Mouse (Mus musculus): ENCODE measurements at regions not wholly inside any gene's neighbourhood (a gene's known extent, or its start where the extent isn't known, plus 50 kb on each side); places are given as distances from the start of the nearest gene placed in this dataset.

DNA sequence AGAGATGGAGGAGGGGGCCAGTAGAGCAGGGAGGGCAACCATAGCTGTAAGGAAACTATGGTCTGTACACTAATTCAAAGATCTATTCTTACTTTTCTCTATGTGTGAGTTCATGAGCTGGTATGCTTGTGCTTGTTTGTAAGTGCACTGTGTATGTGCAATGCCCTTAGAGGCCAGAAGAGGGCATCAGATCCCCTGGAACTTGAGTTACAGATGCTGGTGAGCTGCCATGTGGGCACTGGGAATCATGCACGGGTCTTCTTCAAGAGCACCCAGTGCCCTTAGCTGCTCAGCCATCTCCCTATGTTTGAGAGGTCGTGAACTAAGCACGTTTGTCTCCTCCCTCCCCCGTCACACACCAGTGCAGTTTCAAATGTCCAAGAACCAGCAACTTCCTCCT lies 68.9 kb downstream of the Tbx3 start:
- DNase-seq (ENCODE audit: low read depth, low spot score) = no peak
- WGBS = 67% methylated on average over 4 of the region's 4 CpGs

DNA sequence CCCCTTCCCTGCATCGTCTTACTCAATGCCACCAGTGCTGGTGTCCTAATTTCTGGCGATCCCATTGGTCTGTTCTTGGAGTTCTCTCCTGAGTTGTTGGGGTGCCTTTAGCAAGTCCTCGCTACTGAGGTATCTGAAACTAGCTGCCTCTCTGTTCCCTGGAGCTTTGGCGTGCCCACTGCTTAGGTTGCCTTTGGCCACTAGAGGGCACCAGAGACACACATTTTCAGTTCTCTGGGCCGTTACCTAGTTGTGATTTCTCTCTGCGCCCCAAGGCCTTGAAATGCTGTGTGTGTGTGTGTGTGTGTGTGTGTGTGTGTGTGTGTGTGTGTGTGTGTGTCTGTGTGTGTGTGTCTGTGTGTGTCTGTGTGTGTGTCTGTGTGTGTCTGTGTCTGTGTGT lies 70.6 kb downstream of the Tbx3 start:
- WGBS = 6% methylated on average over 6 of the region's 6 CpGs
- peak; percentile 32 for DNase-seq (ENCODE audit: low read depth, low spot score)

- 66% methylated on average over 10 of the region's 10 CpGs for WGBS
- DNase-seq (ENCODE audit: low read depth, low spot score) = no peak
Observed at GRCm38 (mm10) chr5:119743733-119744132, 73.3 kb downstream of the Tbx3 start.

GRCm38 (mm10) chr5:119747038-119747437 lies 76.6 kb downstream of the Tbx3 start:
- DNase-seq (ENCODE audit: low read depth, low spot score) = no peak
- 67% methylated on average over 10 of the region's 10 CpGs for WGBS

DNA sequence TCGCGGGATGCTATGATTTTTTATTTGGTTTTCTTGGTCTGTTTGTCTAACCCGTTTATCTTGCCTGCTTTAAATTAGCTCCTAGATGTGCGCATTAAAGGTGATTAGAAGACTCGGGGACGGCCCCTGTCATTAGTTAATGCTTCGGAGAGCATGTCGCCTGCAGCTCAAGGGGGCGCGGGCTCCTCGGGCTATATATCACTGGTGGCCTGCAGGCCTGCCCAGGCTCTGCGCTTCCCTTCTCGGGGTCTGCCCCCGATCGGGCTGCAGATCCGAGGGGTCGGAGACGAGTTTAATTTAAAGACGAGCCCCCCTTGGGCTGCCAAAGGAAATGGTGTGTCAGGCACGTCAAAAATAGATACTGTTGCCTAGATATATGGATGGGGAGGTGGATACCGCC lies 78.2 kb downstream of the Tbx3 start:
- WGBS = 2% methylated on average over 21 of the region's 21 CpGs

DNA sequence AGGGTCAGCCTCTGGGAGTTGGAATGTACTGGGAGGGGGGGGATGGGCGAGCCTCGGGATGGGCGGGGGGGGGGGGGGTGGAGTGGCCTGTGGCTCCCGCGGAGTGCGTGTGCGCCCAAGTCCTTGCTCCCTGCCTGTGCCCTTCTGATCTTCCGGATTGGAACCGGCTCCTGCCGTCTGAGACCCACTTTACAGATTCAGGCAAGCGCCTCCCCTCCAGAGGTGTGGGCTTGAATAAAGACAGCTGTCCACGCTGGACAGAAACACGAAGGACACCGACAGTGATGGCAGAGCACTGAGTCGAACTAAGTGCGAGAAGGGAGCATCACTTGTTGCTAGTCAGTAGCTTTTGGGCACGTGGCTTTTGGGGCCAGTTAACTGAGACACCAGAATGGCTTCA lies 78.7 kb downstream of the Tbx3 start:
- no peak for DNase-seq (ENCODE audit: low read depth, low spot score)
- 10% methylated on average over 10 of the region's 17 CpGs for whole genome bisulfite sequencing

More for the DNA sequence above, 78.2 kb downstream of the Tbx3 start:
- DNase-seq (ENCODE audit: low read depth, low spot score) = no peak

- 38% methylated on average over 9 of the region's 9 CpGs for WGBS
- DNase-seq (ENCODE audit: low read depth, low spot score) = no peak
Observed at GRCm38 (mm10) chr5:119755782-119756181, 76.7 kb upstream of the Tbx5 start.

DNA sequence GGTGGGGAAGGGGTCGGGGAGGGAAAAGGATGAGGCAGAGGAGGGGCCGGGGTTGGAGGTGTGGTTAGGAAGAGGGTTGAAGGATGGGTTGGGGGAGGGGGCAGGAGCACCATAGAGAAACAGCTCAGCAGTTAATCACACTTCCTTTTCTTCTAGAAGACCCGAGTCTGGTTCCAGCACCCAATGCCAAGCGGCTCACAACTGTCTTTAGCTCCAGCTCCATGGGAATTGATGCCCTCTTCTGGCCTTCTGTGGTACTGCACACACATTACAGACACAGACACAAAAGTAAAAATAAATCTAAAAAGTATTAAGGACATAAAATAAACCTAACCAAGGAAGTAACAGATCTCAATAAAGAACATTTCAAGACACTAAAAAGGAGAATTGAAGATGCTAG lies 73.6 kb upstream of the Tbx5 start:
- 70% methylated on average over 4 of the region's 4 CpGs for WGBS
- DNase-seq (ENCODE audit: low read depth, low spot score) = no peak

GRCm38 (mm10) chr5:119762102-119762501 lies 70.4 kb upstream of the Tbx5 start:
- 79% methylated on average over 4 of the region's 4 CpGs for WGBS
- no peak for DNase-seq (ENCODE audit: low read depth, low spot score)

DNA sequence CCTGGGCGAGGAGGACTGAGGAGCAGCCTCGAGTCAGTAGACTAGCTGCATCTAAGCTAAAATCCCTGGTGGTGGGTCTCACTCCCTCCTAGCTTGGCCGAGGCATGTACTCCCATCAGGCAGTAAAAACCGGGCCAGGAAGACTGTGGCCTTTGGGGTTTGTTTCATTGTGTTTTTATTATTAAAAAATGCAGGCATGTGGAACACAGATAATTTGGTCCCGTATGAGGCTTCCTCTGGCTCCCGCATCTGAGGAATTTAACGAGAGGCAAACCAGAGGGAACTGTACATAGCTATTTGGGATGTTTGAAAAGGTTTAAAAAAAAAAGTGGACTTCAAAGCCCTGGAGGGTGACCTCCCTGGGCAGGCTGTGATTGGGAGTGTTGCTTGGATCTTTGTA lies 69.1 kb upstream of the Tbx5 start:
- no peak for DNase-seq (ENCODE audit: low read depth, low spot score)
- 39% methylated on average over 7 of the region's 7 CpGs for WGBS

DNA sequence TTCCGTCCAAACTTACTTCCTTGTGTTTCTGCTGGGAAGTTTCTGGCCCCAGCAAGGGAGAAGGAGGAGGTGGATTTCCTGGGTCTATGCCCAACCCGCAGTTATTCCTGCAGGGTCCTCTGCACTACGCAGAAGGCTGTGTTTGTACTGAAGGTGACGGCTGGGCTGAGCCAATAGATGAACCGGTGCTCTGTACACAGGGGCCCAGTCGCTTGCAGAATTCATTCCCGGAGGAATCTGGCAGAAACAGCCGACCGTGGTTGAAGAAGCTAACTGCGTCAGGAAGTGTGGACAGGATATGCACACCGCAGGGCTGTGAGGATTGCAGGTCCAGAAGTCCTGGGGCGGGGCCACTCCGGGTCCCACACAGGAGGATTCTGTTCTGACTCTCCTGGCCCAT lies 66.1 kb upstream of the Tbx5 start:
- 18% methylated on average over 13 of the region's 13 CpGs for WGBS
- no peak for DNase-seq (ENCODE audit: low read depth, low spot score)

GRCm38 (mm10) chr5:119770951-119771350 lies 61.5 kb upstream of the Tbx5 start:
- no peak for DNase-seq (ENCODE audit: low read depth, low spot score)
- WGBS = 56% methylated on average over 2 of the region's 2 CpGs

- 57% methylated on average over 9 of the region's 9 CpGs for WGBS
- no peak for DNase-seq (ENCODE audit: low read depth, low spot score)
Observed at GRCm38 (mm10) chr5:119776106-119776887, 56.2 kb upstream of the Tbx5 start.

DNA sequence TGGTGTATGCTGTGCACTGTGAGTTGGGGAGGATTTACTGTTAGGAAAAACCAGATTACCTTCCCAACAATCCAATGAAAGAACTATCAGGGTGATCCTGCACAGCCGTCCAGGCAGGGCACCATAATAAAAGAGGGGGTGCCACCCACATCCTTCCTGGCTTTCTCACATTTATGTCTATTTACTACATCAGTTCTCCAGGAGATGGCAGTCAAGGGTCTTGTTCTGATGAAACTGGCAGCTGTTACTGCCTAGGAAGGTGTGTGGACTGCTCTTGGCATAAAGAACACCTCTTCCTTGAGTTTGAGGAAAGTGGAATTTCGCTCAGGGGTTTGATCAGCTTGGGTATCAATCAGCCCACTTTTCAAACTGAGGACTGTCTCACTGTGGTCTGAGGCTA lies 54.6 kb upstream of the Tbx5 start:
- WGBS = 10% methylated on average over 2 of the region's 2 CpGs
- DNase-seq (ENCODE audit: low read depth, low spot score) = peak; percentile 3

GRCm38 (mm10) chr5:119781375-119781774 lies 51.1 kb upstream of the Tbx5 start:
- 31% methylated on average over 5 of the region's 5 CpGs for WGBS
- no peak for DNase-seq (ENCODE audit: low read depth, low spot score)
